Mouse (Mus musculus): Measurements from ENCODE around the gene Nr0b2. TPM values are rescaled to one million over a fixed set of nuclear protein-coding genes. Genes with fewer than 3 reads are reported as not detected.
"Not testable (repeated sequence)": the region's sequence is repeated elsewhere in the genome, so short reads cannot be mapped to it uniquely, and the experiment has no call there.

Nr0b2 gene
- not detected in 2 replicates for polyA plus RNA-seq (2015; fragmentation: Nextera tagmentation; extraction: Ambion mirVana)

- WGBS = 74% methylated on average over 10 of the region's 10 CpGs
- ATAC-seq = no peak
- H3K4me1 ChIP-seq (replicated peaks; ENCODE audit: control insufficient read depth, insufficient read depth, low read length) = no peaks in the 10 kb centered on the region
- H3K27ac ChIP-seq (ENCODE audit: low read length) = no peak within 1 kb of the TSS
- no peak within 1 kb of the TSS for H3K4me2 ChIP-seq (ENCODE audit: low read length)
- no peaks in the 10 kb centered on the region for H3K27me3 ChIP-seq (replicated peaks; ENCODE audit: control insufficient read depth, insufficient read depth, low read length)
- H3K9me3 ChIP-seq (ENCODE audit: control insufficient read depth, low read length) = no peaks in the 10 kb centered on the region
- no peaks in the 10 kb centered on the region for H3K36me3 ChIP-seq (ENCODE audit: control insufficient read depth, insufficient read depth)
- H3K4me3 ChIP-seq (replicated peaks; ENCODE audit: low read length) = no peak within 1 kb of the TSS
- no peak within 1 kb of the TSS for H3K9ac ChIP-seq (replicated peaks; ENCODE audit: low read depth, low read length)
These were observed at the start of gene Nr0b2 for GRCm38 (mm10) chr4:133552768-133553447. Gene Nr0b2 (plus strand): TSS chr4:133553376.

GRCm38 (mm10) chr4:133504300-133504699 lies 48.9 kb upstream of the Nr0b2 start:
- Histone ChIP-seq H3K4me2 (ENCODE audit: low read length) (no peak overlapping the region), H3K4me1 (replicated peaks; ENCODE audit: control insufficient read depth, insufficient read depth, low read length) (peaks cover 17% of the 10 kb centered on the region), H3K27me3 (replicated peaks; ENCODE audit: control insufficient read depth, insufficient read depth, low read length) (peaks cover 18% of the 10 kb centered on the region), H3K27ac (ENCODE audit: low read length) (no peak overlapping the region), H3K9me3 (ENCODE audit: control insufficient read depth, low read length) (no peaks in the 10 kb centered on the region), H3K36me3 (ENCODE audit: control insufficient read depth, insufficient read depth) (no peaks in the 10 kb centered on the region), H3K9ac (replicated peaks; ENCODE audit: low read depth, low read length) (no peak overlapping the region), H3K4me3 (replicated peaks; ENCODE audit: low read length) (no peak overlapping the region)
- ATAC-seq = no peak
- 47% methylated on average over 5 of the region's 5 CpGs for WGBS

- H3K36me3 ChIP-seq (ENCODE audit: control insufficient read depth, insufficient read depth) = no peaks in the 10 kb centered on the region
- no peak overlapping the region for H3K27ac ChIP-seq (ENCODE audit: low read length)
- WGBS = 61% methylated on average over 9 of the region's 9 CpGs
- H3K4me3 ChIP-seq (replicated peaks; ENCODE audit: low read length) = no peak overlapping the region
- peaks cover 12% of the 10 kb centered on the region for H3K27me3 ChIP-seq (replicated peaks; ENCODE audit: control insufficient read depth, insufficient read depth, low read length)
- H3K9me3 ChIP-seq (ENCODE audit: control insufficient read depth, low read length) = no peaks in the 10 kb centered on the region
- ATAC-seq = no peak
- peaks cover 17% of the 10 kb centered on the region for H3K4me1 ChIP-seq (replicated peaks; ENCODE audit: control insufficient read depth, insufficient read depth, low read length)
- no peak overlapping the region for H3K4me2 ChIP-seq (ENCODE audit: low read length)
- H3K9ac ChIP-seq (replicated peaks; ENCODE audit: low read depth, low read length) = no peak overlapping the region
These were observed 48.3 kb upstream of the Nr0b2 start for GRCm38 (mm10) chr4:133504755-133505485.

GRCm38 (mm10) chr4:133506573-133506972 lies 46.6 kb upstream of the Nr0b2 start:
- no peaks in the 10 kb centered on the region for H3K36me3 ChIP-seq (ENCODE audit: control insufficient read depth, insufficient read depth)
- no peak overlapping the region for H3K4me2 ChIP-seq (ENCODE audit: low read length)
- H3K4me3 ChIP-seq (replicated peaks; ENCODE audit: low read length) = no peak overlapping the region
- no peaks in the 10 kb centered on the region for H3K9me3 ChIP-seq (ENCODE audit: control insufficient read depth, low read length)
- peaks cover 2% of the 10 kb centered on the region; the same call in 1 of the 2 replicates for H3K27me3 ChIP-seq (replicated peaks; ENCODE audit: control insufficient read depth, insufficient read depth, low read length)
- H3K9ac ChIP-seq (replicated peaks; ENCODE audit: low read depth, low read length) = no peak overlapping the region
- H3K27ac ChIP-seq (ENCODE audit: low read length) = no peak overlapping the region
- ATAC-seq = no peak
- peaks cover 20% of the 10 kb centered on the region for H3K4me1 ChIP-seq (replicated peaks; ENCODE audit: control insufficient read depth, insufficient read depth, low read length)
- 83% methylated on average over 5 of the region's 5 CpGs for WGBS

- Histone ChIP-seq H3K27ac (ENCODE audit: low read length) (peak overlapping the region; percentile 81), H3K4me2 (ENCODE audit: low read length) (no peak overlapping the region), H3K4me1 (replicated peaks; ENCODE audit: control insufficient read depth, insufficient read depth, low read length) (peaks cover 20% of the 10 kb centered on the region), H3K9me3 (ENCODE audit: control insufficient read depth, low read length) (no peaks in the 10 kb centered on the region), H3K36me3 (ENCODE audit: control insufficient read depth, insufficient read depth) (no peaks in the 10 kb centered on the region), H3K27me3 (replicated peaks; ENCODE audit: control insufficient read depth, insufficient read depth, low read length) (no peaks in the 10 kb centered on the region), H3K9ac (replicated peaks; ENCODE audit: low read depth, low read length) (no peak overlapping the region), H3K4me3 (replicated peaks; ENCODE audit: low read length) (no peak overlapping the region)
- WGBS = 50% methylated on average over 7 of the region's 7 CpGs
- ATAC-seq = peak; percentile 90
These were observed 44.2 kb upstream of the Nr0b2 start for GRCm38 (mm10) chr4:133508990-133509389.

GRCm38 (mm10) chr4:133511050-133511449 lies 42.1 kb upstream of the Nr0b2 start:
- WGBS = 61% methylated on average over 5 of the region's 5 CpGs
- no peak for ATAC-seq
- Histone ChIP-seq H3K4me1 (replicated peaks; ENCODE audit: control insufficient read depth, insufficient read depth, low read length) (peaks cover 11% of the 10 kb centered on the region), H3K27me3 (replicated peaks; ENCODE audit: control insufficient read depth, insufficient read depth, low read length) (no peaks in the 10 kb centered on the region), H3K9me3 (ENCODE audit: control insufficient read depth, low read length) (no peaks in the 10 kb centered on the region), H3K36me3 (ENCODE audit: control insufficient read depth, insufficient read depth) (no peaks in the 10 kb centered on the region), H3K4me2 (ENCODE audit: low read length) (no peak overlapping the region), H3K9ac (replicated peaks; ENCODE audit: low read depth, low read length) (no peak overlapping the region), H3K27ac (ENCODE audit: low read length) (no peak overlapping the region), H3K4me3 (replicated peaks; ENCODE audit: low read length) (no peak overlapping the region)

GRCm38 (mm10) chr4:133512511-133512910 lies 40.7 kb upstream of the Nr0b2 start:
- not testable (repeated sequence) for H3K27ac ChIP-seq (ENCODE audit: low read length); ATAC-seq; H3K4me3 ChIP-seq (replicated peaks; ENCODE audit: low read length); H3K27me3 ChIP-seq (replicated peaks; ENCODE audit: control insufficient read depth, insufficient read depth, low read length); H3K4me2 ChIP-seq (ENCODE audit: low read length); H3K36me3 ChIP-seq (ENCODE audit: control insufficient read depth, insufficient read depth); H3K9ac ChIP-seq (replicated peaks; ENCODE audit: low read depth, low read length); H3K9me3 ChIP-seq (ENCODE audit: control insufficient read depth, low read length)
- peaks cover 11% of the 10 kb centered on the region for H3K4me1 ChIP-seq (replicated peaks; ENCODE audit: control insufficient read depth, insufficient read depth, low read length)
- WGBS = 59% methylated on average over 4 of the region's 5 CpGs

GRCm38 (mm10) chr4:133512972-133513371 lies 40.2 kb upstream of the Nr0b2 start:
- Histone ChIP-seq H3K27ac (ENCODE audit: low read length) (no peak overlapping the region), H3K4me3 (replicated peaks; ENCODE audit: low read length) (no peak overlapping the region), H3K9me3 (ENCODE audit: control insufficient read depth, low read length) (no peaks in the 10 kb centered on the region), H3K27me3 (replicated peaks; ENCODE audit: control insufficient read depth, insufficient read depth, low read length) (peaks cover 12% of the 10 kb centered on the region), H3K4me1 (replicated peaks; ENCODE audit: control insufficient read depth, insufficient read depth, low read length) (peaks cover 11% of the 10 kb centered on the region), H3K36me3 (ENCODE audit: control insufficient read depth, insufficient read depth) (no peaks in the 10 kb centered on the region), H3K9ac (replicated peaks; ENCODE audit: low read depth, low read length) (no peak overlapping the region), H3K4me2 (ENCODE audit: low read length) (no peak overlapping the region)
- peak; percentile 64; the same call in 1 of the 2 replicates for ATAC-seq
- 11% methylated on average over 8 of the region's 8 CpGs for WGBS

- no peaks in the 10 kb centered on the region for H3K9me3 ChIP-seq (ENCODE audit: control insufficient read depth, low read length)
These were observed 34.4 kb upstream of the Nr0b2 start, which contains the start of gene Kdf1 for GRCm38 (mm10) chr4:133518601-133519368. Gene Kdf1 (plus strand): TSS chr4:133518963.

More at GRCm38 (mm10) chr4:133518601-133519368, 34.4 kb upstream of the Nr0b2 start, which contains the start of gene Kdf1:
- H3K36me3 ChIP-seq (ENCODE audit: control insufficient read depth, insufficient read depth) = no peaks in the 10 kb centered on the region
- H3K27me3 ChIP-seq (replicated peaks; ENCODE audit: control insufficient read depth, insufficient read depth, low read length) = peaks cover 43% of the 10 kb centered on the region
- H3K4me3 ChIP-seq (replicated peaks; ENCODE audit: low read length) = peak within 1 kb of the TSS; percentile 25
- H3K4me1 ChIP-seq (replicated peaks; ENCODE audit: control insufficient read depth, insufficient read depth, low read length) = peaks cover 7% of the 10 kb centered on the region
- H3K9ac ChIP-seq (replicated peaks; ENCODE audit: low read depth, low read length) = no peak within 1 kb of the TSS
- H3K27ac ChIP-seq (ENCODE audit: low read length) = no peak within 1 kb of the TSS
- 3% methylated on average over 66 of the region's 69 CpGs for WGBS
- H3K4me2 ChIP-seq (ENCODE audit: low read length) = peak within 1 kb of the TSS; percentile 35
- ATAC-seq = no peak
